Mouse (Mus musculus) cerebellum, postnatal 14 days (tissue): ENCODE data around the gene Tspan12.
"Not testable (repeated sequence)": the region's sequence is repeated elsewhere in the genome, so short reads cannot be mapped to it uniquely, and the experiment has no call there.

Experiments
- DNase-seq, 2 experiments: peaks; one replicate each; pipeline ENCODE4 v3.0.0; 2021; ENCODE audit warnings: mixed read lengths in 2 of 2

The Tspan12 gene

DNA sequence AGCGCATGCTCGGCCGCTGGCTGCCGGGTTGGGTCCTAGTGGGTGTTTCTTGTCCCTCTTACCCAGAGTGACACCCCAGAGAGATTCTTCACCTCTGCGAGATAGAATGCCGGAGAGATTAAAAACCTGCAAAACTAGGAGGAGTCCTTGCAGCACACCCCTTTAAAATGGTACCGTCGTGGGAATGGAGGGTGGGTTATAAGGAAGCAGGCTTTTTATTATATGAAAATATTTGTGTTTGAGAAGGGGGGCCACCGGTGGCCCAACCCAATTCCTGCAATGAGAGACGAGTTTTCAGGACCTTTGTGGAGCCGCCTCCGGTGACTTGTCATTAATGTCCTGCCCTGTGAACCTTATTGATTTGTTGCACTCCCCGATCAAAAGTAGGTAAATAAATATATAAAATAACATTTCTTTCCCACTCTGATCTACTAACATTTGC, at the start of gene Tspan12:
Gene Tspan12 (minus strand): TSS at position 172 of the 442 bp plus-strand sequence.
- no peak for DNase-seq

DNA sequence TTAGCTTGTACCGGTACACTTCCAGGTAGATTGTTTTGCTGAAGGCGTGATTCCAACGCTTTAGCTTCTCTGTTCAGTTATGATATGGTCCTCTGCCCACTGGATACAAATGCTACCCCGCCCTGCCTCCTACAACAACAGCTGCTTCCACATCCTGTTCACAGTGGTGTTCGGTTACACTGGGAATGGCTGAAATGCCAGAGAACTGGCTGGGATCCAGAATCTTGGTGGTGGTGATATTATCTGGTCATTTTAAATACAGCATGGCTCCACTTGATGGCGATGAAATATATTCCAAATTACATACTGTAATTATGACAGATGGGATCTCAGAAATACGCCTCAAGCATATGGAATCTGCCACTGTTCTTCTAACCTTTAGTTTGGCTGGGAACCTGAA, 42.1 kb upstream of the Tspan12 start:
- DNase-seq = peak; percentile 26 to 45

DNA sequence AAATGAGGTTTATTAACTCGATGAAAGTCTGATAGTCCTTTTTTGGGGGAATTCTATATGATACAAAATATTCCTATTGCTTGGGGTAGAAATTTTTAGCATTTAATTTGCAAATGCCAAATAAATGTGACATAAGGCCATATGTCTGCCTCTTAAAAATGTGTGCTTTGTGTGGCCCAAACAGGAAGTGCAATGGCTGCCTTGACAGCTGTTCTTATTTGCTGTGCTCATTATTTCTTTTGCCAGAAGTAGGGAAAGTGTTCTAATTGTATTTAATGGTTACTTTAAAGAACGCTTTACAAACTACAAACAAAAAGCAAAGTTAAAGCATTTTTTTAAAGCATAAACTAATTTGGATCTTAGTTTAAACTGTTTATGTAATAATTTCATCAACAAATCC, 36.8 kb upstream of the Tspan12 start:
- DNase-seq = no peak

GRCm38 (mm10) chr6:21887971-21888370, 35.7 kb upstream of the Tspan12 start:
- not testable (repeated sequence) for DNase-seq

DNA sequence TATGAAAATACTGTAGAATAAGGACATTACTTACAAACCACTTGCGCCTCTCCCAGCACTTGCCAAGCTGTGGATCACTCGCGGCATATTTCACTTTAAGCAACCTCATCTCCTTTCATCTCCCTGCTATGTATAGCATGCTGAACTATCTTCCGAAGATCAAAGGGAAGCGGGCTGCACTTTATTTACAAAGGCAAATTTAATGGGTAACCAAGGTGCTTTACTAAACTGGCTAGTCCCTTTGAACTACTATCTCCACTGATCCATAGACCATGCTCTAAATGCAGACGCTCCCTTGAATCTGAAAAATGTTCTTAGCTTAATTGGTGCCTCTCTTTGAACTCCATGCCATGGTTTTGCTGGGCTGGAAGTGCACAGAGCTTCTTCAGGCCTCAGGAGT, 27.2 kb upstream of the Tspan12 start:
- DNase-seq = no peak

GRCm38 (mm10) chr6:21867310-21867709, 15.0 kb upstream of the Tspan12 start:
- DNase-seq = no peak

- no peak for DNase-seq
These were observed 11.9 kb upstream of the Tspan12 start for GRCm38 (mm10) chr6:21864179-21864578.

GRCm38 (mm10) chr6:21863561-21863960, 11.2 kb upstream of the Tspan12 start:
- DNase-seq = no peak

DNA sequence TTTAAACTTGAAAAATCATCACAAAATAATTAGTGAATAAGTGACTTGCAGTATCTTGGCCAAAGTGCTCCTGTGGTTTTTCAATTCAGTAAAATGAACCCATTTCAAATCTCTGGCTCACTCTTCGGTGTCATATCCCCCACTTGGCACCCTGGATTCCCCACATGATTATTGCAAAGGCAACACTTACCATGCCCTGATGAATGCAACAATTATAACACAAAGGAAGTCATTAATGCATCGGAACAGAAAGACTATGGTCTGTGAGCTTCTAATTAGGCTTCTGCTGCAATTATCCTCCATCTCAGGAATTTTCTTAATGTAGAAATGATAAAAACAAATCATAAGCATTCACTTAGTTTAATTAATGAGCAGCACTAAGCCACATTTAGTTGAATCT, 9.0 kb upstream of the Tspan12 start:
- DNase-seq = no peak

DNA sequence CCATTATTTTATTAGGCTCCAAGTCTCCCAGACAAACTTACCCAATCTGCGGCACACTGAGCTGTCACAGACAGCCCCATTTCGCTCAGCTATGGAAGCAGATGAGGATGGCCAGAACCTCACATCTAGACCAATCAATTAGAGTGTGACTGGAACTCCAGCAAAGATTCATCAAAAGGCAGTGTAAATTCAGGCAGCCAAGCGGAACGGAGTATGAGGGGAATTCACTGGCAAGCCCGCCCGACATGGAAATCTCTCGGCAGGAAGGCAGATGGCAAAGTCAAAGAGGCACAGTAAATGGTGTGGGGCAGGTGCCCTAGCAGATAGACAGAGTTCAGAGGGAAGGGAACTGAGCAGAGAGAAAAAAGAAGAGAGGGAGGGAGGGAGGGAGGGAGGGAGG, 5.5 kb upstream of the Tspan12 start:
- DNase-seq = peak; percentile 55 to 56

DNA sequence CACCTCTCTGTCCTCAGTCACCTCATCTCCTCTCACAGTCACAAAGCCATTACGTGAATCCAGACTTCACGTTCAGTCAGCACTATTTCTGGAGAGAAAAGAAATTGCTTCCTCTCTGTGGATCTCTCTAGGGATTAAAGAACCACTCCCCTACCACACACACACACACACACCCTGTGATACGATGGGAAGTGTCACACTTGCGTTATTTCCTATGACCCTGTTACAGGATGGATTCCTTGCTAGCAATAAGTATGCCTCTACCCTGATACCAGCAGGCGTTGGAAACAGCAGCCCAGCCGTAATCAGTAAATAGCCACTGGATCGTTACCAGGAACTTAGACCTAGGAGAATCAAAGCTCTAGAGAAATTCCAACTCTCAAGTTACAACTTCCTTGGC, 3.6 kb upstream of the Tspan12 start:
- DNase-seq = no peak

GRCm38 (mm10) chr6:21853342-21853741, 1.0 kb upstream of the Tspan12 start:
- no peak for DNase-seq

DNA sequence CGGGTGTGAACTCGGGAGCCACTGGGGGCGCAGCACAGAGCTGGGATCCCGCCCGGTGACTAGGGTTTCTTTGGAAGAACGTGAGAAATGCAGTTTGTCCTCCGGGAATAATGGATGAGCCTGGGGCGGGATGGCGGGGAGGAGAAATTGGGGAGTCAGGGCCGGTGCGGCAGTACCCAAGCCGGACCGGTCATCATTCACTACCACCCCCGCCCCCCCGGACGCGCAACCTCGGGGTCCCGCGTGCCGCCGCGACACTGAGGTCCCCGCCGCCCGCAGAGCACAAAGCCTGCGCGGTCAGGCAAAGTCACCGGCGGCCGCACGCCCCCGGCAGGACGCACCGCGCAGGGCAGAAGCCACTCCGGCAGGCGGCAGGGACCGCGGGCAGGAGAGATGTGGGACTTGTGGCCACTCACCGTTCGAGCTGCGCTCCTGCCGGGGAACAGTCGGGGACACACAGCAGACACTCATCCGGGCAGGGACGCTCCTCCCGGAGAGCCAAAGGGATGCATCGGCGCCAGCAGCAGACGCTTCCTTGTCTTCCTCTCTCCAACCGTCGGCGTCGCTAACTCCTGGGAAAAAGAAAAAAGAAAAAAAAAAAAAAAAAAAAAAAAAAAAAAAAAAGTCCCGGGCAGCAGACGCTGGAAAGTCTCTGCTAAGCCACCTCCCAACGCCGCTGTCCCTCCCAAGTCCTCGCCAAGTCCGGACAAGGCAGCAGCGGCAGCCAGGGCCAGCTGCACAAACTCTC, 545 bp downstream of the Tspan12 start:
- DNase-seq = peak; percentile 66 to 73

- no peak for DNase-seq
These were observed 1.0 kb downstream of the Tspan12 start for GRCm38 (mm10) chr6:21851346-21851595.

GRCm38 (mm10) chr6:21850526-21851345, 1.6 kb downstream of the Tspan12 start:
- peak; percentile 7 to 10 for DNase-seq

DNA sequence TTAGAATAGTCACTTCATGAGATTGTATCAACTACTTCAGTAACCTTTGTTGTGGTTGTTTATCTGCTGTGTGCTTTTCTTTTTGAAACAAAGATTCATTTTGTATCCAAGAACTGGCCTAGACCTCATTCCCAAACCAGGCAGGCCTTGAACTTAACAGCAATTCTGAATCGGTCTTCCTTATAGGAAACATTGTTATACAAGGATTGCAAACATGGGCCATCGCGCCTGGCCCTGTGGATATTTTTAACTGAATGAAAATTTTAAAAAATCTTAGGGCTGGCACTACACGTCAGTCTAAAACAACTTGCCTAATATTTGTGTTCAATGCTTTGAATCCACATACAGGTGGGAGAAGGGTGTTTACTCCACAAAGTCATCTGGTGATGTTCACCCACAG, 3.5 kb downstream of the Tspan12 start:
- no peak for DNase-seq

- DNase-seq = no peak
These were observed 12.1 kb downstream of the Tspan12 start for GRCm38 (mm10) chr6:21839976-21840775.

- DNase-seq = no peak
These were observed 13.0 kb downstream of the Tspan12 start for GRCm38 (mm10) chr6:21839244-21839814.

DNA sequence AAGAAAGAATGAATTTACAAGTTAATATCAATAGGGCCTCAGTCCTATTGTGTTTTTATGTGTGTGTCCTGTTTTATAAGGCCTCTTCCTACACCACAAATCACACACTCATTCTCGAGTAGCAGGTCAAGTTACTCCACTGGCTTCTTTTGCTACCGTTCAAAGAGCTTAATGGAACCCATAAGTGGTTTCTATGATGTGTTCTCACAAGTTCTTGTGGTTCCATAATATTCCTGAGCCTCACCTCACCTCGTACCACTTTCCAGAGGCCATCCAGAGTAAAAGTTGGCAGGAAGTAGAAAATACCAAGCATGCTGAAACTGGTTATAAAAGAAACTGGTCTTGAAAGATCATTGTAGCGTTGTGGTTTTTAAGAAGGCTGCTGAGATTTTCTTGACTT, 18.8 kb downstream of the Tspan12 start:
- DNase-seq = no peak

GRCm38 (mm10) chr6:21831871-21832270, 20.4 kb downstream of the Tspan12 start:
- no peak for DNase-seq

GRCm38 (mm10) chr6:21830931-21831330, 21.4 kb downstream of the Tspan12 start:
- no peak for DNase-seq

DNA sequence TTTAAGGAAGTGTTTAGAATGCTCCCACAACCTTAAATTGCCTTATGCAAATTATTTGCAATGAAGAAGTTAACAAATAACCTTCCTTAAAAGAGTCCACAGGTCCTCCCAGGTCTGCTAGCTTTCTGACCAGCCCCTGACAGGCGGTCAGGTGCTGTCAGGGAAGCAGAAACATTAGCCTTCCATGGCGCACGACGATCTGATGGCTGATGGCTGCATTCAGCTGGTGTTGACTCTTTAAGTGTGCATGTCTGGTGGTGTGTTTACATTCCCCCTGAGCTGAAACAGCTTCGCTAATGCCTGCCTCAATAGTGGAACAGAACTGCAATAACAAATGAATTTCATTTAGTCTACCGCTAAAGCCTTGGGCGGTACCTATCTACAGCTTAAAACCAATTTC, 22.4 kb downstream of the Tspan12 start:
- DNase-seq = no peak

GRCm38 (mm10) chr6:21828437-21828836, 23.9 kb downstream of the Tspan12 start:
- no peak for DNase-seq
